Mouse (Mus musculus) kidney, embryonic 15.5 days (tissue): ENCODE data around the gene Filip1. TPM values are rescaled to one million over a fixed set of nuclear protein-coding genes. Genes with fewer than 3 reads are reported as not detected.

Experiments
- ATAC-seq: fragments of 200-750 bp; cut with Nextera tagmentation; replicated peaks from 2 replicates; pipeline ENCODE4 v1.8.0; 2017; ENCODE audit warnings: moderate TSS enrichment; ENCODE audit not compliant: low FRiP score
- H3K27ac ChIP-seq: fragments of 300-500 bp; sonication (generic); 2 replicates; pipeline ENCODE4 v1.5.1; 2015; ENCODE audit warnings: mild to moderate bottlenecking, inconsistent platforms
- H3K27me3 ChIP-seq: fragments of 300-500 bp; sonication (generic); 2 replicates; pipeline ENCODE4 v1.6.1; 2015; ENCODE audit warnings: inconsistent platforms
- H3K36me3 ChIP-seq: fragments of 300-500 bp; sonication (generic); 2 replicates; pipeline ENCODE4 v1.6.1; 2015; ENCODE audit warnings: inconsistent platforms
- H3K4me1 ChIP-seq: fragments of 300-500 bp; sonication (generic); 2 replicates; pipeline ENCODE4 v1.6.1; 2015; ENCODE audit warnings: inconsistent platforms
- H3K4me2 ChIP-seq: fragments of 300-500 bp; sonication (generic); 2 replicates; pipeline ENCODE4 v1.6.1; 2015; ENCODE audit warnings: moderate library complexity, mild to moderate bottlenecking, inconsistent platforms
- H3K4me3 ChIP-seq: fragments of 300-500 bp; sonication (generic); replicated peaks from 2 replicates; pipeline ENCODE4 v1.5.1; 2015; ENCODE audit warnings: mild to moderate bottlenecking, inconsistent platforms
- H3K9ac ChIP-seq: fragments of 300-500 bp; sonication (generic); 2 replicates; pipeline ENCODE4 v1.6.1; 2015; ENCODE audit warnings: mild to moderate bottlenecking, inconsistent platforms
- H3K9me3 ChIP-seq: fragments of 300-500 bp; sonication (generic); replicated peaks from 2 replicates; pipeline ENCODE4 v1.6.1; 2016; ENCODE audit warnings: inconsistent platforms
- WGBS: fragments of 180-500 bp; shearing (Covaris S2); methylation state at CpG from one replicate; pipeline ENCODE4 v1.1.7; 2015; ENCODE audit warnings: mixed read lengths; 5-methylcytosine and 5-hydroxymethylcytosine counted together
- polyA plus RNA-seq: library from polyadenylated mRNA; unstranded; fragments of >200 nt; fragmentation: Nextera tagmentation; extraction: Ambion mirVana; gene quantifications from 2 replicates; pipeline ENCODE4 v1.2.1, GENCODE M21; 2015

The Filip1 gene
- polyA plus RNA-seq, 1 experiment from 2014 or later: 6.5 TPM

DNA sequence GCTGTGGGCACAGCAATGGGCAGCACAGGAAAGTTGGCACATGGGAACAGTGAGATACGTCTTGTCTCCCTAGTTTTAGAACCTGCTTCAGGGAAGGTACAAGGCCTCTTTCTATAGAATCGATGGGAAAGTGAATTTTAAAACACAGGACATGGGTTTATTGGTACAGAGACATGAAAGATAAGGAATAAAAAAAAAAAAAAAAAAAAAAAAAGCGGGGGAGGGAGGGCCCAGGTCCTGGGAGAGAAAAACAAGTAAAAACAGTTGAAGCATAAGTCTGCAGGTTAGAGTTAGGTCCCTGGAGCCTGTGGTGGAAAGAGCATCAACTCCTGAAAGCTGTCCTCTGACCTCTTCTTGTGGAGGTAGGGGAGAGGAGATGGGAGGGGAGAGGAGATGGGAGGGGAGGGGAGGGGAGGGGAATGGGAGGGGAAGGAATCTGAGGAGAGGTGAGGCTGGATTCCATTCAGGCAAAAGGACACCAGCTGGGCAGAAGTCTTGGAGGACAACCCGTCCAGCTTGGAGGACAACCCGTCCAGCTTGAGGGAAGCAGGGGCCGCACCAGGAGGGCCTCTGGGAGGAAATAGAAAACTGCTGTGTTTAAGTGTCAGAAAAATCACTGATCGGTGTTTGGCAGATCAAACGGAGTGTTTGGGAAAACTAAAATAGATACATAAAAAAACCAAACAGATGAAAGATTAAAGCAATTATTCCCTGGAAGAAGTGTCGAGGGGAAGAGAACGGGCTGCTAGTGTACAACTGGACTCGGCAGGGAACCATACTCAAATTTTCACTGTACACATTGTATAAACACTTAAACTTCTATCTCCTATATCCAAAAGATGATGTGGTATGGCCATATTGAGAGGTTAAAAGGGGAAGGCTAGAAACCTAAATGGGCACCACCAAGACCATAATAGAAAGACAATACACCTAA lies 201.4 kb downstream of the Filip1 start:
- Histone ChIP-seq H3K4me2 (no peak overlapping the region), H3K9ac (no peak overlapping the region), H3K4me3 (no peak overlapping the region), H3K36me3 (no peaks in the 10 kb centered on the region), H3K9me3 (no peaks in the 10 kb centered on the region), H3K4me1 (peaks cover 7% of the 10 kb centered on the region; the same call in 1 of the 2 replicates), H3K27me3 (no peaks in the 10 kb centered on the region), H3K27ac (no peak overlapping the region)
- ATAC-seq: no peak
- 78% methylated on average over 10 of the region's 11 CpGs for WGBS

DNA sequence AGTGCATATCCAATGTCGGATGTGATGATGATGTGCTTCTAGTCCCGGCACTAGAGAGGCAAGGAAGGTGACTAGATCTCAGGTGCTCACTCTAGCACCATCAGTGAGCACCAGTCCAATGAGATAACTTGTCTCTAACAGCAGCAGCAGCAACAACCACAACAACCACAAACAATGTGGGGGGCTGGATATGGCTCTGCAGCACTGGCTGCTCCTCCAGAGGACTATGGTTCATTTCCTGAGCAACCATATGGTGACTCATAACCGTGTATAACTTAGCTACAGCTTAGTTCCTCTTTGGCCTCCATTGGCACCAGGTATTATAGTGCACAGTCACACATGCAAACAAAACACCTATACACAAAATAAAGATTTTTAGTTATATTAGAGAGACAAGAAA lies 202.1 kb downstream of the Filip1 start:
- no peak overlapping the region for H3K9ac ChIP-seq
- no peaks in the 10 kb centered on the region for H3K9me3 ChIP-seq
- H3K4me1 ChIP-seq: peaks cover 7% of the 10 kb centered on the region; the same call in 1 of the 2 replicates
- H3K27ac ChIP-seq: no peak overlapping the region
- no peak overlapping the region for H3K4me3 ChIP-seq
- WGBS: 78% methylated on average over 3 of the region's 3 CpGs
- no peak for ATAC-seq
- no peaks in the 10 kb centered on the region for H3K36me3 ChIP-seq
- H3K4me2 ChIP-seq: no peak overlapping the region
- no peaks in the 10 kb centered on the region for H3K27me3 ChIP-seq

DNA sequence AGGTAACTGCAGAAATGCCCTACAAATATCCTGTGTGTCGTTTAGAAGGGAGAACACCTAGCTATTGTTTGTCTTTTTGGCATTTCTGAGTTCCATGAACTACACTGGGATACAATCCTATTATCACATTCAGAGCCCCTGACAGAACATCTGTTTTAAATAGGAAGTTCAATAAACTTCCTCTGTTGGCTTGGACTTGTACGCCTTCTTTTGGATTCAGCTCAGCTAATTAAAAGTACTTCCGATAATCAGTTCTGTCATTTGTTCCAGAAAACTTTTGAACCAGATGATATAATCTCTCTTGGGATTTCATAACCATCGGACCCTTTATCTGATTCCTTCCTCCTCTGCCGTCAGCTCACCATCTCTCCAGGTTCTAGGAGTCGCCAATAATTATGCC lies 203.2 kb downstream of the Filip1 start:
- Histone ChIP-seq H3K4me2 (no peak overlapping the region), H3K9me3 (no peaks in the 10 kb centered on the region), H3K27me3 (no peaks in the 10 kb centered on the region), H3K27ac (no peak overlapping the region), H3K36me3 (no peaks in the 10 kb centered on the region), H3K4me3 (no peak overlapping the region), H3K9ac (no peak overlapping the region), H3K4me1 (peaks cover 7% of the 10 kb centered on the region; the same call in 1 of the 2 replicates)
- ATAC-seq: no peak
- WGBS: 60% methylated on average over 6 of the region's 6 CpGs

DNA sequence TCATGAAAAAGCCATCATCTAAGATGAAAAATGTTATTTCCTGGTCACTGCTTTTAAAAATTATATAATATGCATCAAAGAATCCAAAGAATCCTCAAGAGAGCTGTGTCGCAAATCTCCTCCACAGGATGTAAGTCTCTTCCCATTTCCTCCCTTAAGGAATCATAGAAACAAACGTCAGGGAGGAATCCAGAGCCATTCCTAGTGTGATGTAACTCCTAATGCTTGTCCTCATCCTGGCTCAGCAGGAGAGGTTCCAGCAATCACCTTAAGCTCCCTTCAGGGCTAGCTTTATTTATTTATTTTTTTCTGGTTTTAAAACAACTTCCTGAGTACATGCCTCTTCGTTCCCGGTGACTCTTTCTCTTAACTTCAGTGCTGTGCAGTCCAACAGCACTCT lies 205.5 kb downstream of the Filip1 start:
- Histone ChIP-seq H3K4me1 (peaks cover 7% of the 10 kb centered on the region; the same call in 1 of the 2 replicates), H3K9ac (no peak overlapping the region), H3K9me3 (no peaks in the 10 kb centered on the region), H3K4me3 (no peak overlapping the region), H3K27me3 (no peaks in the 10 kb centered on the region; the same call in 1 of the 2 replicates), H3K36me3 (no peaks in the 10 kb centered on the region), H3K4me2 (no peak overlapping the region), H3K27ac (no peak overlapping the region)
- no peak for ATAC-seq
- 44% methylated on average over 4 of the region's 4 CpGs for WGBS

DNA sequence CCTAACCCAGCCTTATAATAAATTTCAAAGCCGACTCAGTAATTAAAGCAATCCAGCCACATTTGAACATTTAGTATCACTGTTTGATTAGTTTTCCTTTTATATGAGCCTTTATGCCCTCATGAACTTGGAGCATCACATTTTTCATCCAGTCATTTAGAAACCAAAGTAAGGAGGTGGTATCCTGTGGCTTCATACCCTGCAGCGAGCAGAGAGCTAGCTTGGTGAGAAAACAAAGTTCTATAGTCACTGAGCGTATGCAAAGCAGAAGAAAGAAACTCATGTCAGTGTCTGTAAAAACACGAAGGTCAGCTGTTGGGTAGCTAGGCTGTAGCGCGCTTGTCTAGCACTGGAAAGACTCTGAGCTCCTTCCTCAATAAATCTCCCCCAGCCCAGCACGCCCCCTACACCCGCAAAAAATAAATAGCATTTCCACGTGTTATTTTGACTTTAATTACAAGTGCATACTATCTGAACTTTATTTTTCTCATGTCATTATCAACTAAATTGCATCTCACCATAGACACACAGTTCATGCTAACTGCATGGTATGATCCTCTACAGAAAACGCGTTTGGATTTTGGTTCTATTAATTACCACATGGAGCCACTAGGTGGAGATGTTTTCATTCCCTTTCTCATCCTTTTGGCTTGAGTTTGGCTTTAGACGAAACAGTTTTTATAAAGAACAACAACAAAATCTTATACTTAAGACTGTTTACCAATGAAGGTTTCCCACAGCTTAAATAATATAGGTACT lies 206.2 kb downstream of the Filip1 start:
- Histone ChIP-seq H3K27ac (no peak overlapping the region), H3K4me1 (peaks cover 7% of the 10 kb centered on the region; the same call in 1 of the 2 replicates), H3K4me2 (no peak overlapping the region), H3K36me3 (no peaks in the 10 kb centered on the region), H3K9me3 (no peaks in the 10 kb centered on the region), H3K27me3 (no peaks in the 10 kb centered on the region; the same call in 1 of the 2 replicates), H3K9ac (no peak overlapping the region), H3K4me3 (no peak overlapping the region)
- ATAC-seq: no peak
- WGBS: 35% methylated on average over 12 of the region's 12 CpGs

DNA sequence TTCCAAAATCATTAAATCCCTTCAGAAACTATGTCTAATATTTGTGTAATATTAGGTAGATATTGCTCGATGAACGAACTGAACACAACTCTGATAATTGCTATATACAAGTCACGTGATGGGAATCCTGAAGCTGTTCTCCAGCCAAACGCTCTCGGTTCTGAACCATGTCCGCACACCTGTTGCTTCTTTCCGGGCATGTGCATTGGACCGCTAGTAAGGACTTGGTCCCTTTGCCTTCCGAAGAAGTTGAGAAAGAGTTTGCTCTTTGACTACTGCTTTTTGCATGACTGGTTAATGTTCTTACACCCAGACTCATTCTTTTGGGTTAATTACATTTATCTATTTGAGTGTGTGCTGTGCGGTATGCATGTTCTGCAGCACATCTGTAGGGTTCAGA lies 207.2 kb downstream of the Filip1 start:
- WGBS: 87% methylated on average over 10 of the region's 10 CpGs
- H3K9me3 ChIP-seq: no peaks in the 10 kb centered on the region
- ATAC-seq: no peak

DNA sequence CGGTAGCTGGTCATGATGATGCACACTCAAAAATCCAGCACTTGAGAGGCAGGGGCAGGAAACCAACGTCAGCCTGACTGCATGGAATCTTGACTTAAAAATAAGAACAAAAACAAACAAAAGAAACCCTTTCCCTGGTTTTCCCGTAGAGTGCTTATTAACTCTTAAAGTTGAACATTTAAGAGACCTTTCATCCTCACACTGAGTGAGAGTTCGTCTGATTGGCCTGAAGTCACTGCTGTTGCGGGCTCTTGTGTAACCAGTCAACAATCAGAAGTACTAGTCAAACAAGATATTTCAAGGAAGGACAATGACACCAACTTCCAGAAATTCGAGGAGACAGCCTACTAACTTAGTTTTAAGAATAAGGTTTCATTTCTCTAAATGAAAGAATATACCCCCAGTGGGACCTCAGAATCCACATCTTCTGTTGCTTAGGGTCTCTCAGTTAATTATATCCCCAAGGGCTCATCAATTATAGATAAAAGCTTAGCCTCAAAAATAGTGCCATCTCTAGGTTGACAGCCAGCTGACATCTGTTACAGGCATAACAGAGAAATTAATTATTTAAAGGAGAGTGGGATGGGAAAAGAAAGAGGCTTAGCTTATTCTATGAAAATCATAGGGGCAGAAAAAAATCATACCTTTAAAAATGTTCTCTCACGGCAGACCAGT lies 216.1 kb downstream of the Filip1 start:
- WGBS: 73% methylated on average over 7 of the region's 7 CpGs
- ATAC-seq: no peak
- H3K36me3 ChIP-seq: no peaks in the 10 kb centered on the region
- no peak overlapping the region for H3K4me2 ChIP-seq
- H3K9ac ChIP-seq: no peak overlapping the region
- H3K27me3 ChIP-seq: no peaks in the 10 kb centered on the region
- 0 out of 2 replicates have a peak overlapping the region, but pooled peaks have one; percentile 37 for H3K27ac ChIP-seq
- H3K4me3 ChIP-seq: no peak overlapping the region
- H3K4me1 ChIP-seq: peaks cover 6% of the 10 kb centered on the region
- no peaks in the 10 kb centered on the region for H3K9me3 ChIP-seq

More for the DNA sequence above, 207.2 kb downstream of the Filip1 start:
- no peak overlapping the region for H3K4me2 ChIP-seq
- no peaks in the 10 kb centered on the region; the same call in 1 of the 2 replicates for H3K27me3 ChIP-seq
- no peak overlapping the region for H3K4me3 ChIP-seq
- H3K36me3 ChIP-seq: no peaks in the 10 kb centered on the region
- no peak overlapping the region for H3K27ac ChIP-seq
- no peak overlapping the region for H3K9ac ChIP-seq
- H3K4me1 ChIP-seq: peaks cover 7% of the 10 kb centered on the region; the same call in 1 of the 2 replicates

DNA sequence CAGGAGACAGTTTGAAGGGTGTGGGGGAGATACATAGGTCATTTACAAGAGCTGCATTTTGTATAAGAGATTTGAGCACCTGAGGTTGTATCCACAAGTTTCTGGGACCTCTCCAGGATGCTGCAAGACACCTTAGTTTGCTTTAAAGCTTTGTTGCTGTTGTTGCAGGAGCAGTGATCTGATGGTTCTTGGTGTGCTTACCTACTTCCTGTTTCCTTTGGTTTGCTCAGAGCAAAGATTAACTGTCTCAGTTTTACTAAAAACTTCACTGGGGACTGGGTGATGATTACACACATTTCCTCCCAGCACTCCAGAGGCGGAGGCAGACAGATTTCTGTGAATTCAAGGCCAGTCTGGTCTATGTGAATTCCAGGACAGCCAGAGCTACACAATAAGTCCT lies 217.6 kb downstream of the Filip1 start:
- Histone ChIP-seq H3K4me2 (no peak overlapping the region), H3K4me1 (peaks cover 16% of the 10 kb centered on the region), H3K27me3 (no peaks in the 10 kb centered on the region), H3K27ac (no peak overlapping the region), H3K36me3 (no peaks in the 10 kb centered on the region), H3K9me3 (no peaks in the 10 kb centered on the region), H3K9ac (no peak overlapping the region), H3K4me3 (no peak overlapping the region)
- WGBS: 74% methylated on average over 1 of the region's 1 CpGs
- ATAC-seq: no peak

DNA sequence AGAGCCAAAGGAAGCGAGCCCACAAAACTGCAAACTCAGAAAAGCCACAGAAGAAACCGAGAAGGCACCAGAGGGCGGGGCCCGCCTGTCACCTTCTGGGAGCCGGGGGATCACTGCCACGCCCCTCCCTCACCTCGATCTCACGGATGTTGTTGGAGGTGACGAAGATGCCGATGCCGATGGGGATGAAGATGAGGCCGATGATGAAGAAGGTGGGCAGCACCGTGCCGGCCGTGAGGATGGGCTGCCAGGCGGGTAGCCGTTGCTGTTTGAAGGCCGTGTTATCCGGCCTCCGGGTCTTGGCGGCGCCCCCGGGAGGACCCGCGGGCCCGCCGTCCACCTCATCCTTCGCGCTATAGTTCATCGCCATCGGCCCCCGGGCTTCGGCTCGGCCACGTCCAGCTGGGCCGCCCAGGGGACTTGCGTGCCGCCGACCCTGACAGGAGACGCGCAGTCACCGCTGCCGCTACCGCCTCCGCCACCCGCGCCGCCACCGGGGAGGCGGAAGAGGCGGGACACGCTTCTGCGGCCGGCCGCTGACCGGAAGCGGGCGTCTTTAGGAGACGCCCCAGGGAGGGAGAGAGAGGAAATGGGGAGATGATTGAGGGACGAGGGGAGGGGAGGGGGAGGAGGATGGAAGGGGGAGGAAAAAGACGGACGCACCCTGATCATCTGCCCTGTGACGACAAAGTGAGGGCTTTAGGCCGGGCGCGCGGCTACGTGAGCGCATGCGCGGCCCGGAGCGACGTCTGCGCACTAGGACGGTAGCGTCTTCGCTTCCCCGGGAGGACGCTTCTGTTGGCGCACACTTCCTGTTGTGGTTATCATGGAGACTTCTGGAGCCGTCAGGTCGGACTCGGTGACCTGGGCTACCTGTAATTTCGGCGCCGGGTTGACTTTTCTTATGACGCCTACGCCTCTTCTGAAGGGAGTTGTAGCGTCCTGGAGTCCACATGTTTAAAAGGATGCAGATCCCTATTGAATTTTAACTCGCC lies 219.5 kb downstream of the Filip1 start, which contains the start of gene Tmem30a:
Gene Tmem30a, minus strand, starts transcription at position 667 of the 995 bp plus-strand sequence.
- peak; percentile 99 for ATAC-seq

DNA sequence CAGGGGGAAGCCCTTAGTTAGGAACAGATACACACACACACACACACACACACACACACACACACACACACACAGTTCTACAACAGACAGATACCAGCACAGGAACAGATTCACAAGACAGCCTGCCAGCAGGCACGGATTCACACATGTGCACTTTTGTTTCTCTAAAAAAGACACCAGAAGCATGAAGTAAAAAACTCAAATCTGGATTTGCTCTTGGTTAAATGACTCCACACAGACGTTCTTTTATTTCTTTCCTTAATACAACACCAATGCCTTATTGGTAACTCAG lies 226.9 kb downstream of the Filip1 start:
- Histone ChIP-seq H3K9ac (no peak overlapping the region), H3K4me1 (0 out of 2 replicates have a peak, but pooled peaks cover 9% of the 10 kb centered on the region), H3K27me3 (no peaks in the 10 kb centered on the region), H3K4me2 (no peak overlapping the region), H3K4me3 (no peak overlapping the region), H3K9me3 (no peaks in the 10 kb centered on the region), H3K36me3 (no peaks in the 10 kb centered on the region), H3K27ac (no peak overlapping the region)
- 82% methylated on average over 2 of the region's 2 CpGs for WGBS
- no peak for ATAC-seq

More for the DNA sequence above, 219.5 kb downstream of the Filip1 start, which contains the start of gene Tmem30a:
- H3K4me3 ChIP-seq: peak within 1 kb of the TSS; percentile 78
- H3K4me1 ChIP-seq: peaks cover 19% of the 10 kb centered on the region
- no peaks in the 10 kb centered on the region for H3K36me3 ChIP-seq
- no peaks in the 10 kb centered on the region for H3K27me3 ChIP-seq
- H3K9ac ChIP-seq: peak within 1 kb of the TSS; percentile 63
- under 1% methylated on average over 81 of the region's 91 CpGs for WGBS
- H3K4me2 ChIP-seq: peak within 1 kb of the TSS; percentile 64
- no peaks in the 10 kb centered on the region for H3K9me3 ChIP-seq
- H3K27ac ChIP-seq: peak within 1 kb of the TSS; percentile 83
